In genomic region chr13:95604288-95604687, GRCm38 (mm10) we compare ENCODE assay signal across 20 mouse cellular contexts.
"Had no signal": no experiment of that assay in that cellular context is flagged by ENCODE, and none has a peak within 500 bp of the region (broad histone marks: within the 10 kb centered on the region; RNA-seq: fewer than 3 reads in every experiment).

No protein-coding gene starts in this region.

- H3K9ac ChIP-seq: liver, embryonic 13.5 days; midbrain, embryonic 13.5 days; neural tube, embryonic 13.5 days; stomach, embryonic 15.5 days had no signal

- H3K27me3 ChIP-seq: liver, embryonic 13.5 days; midbrain, embryonic 13.5 days; neural tube, embryonic 13.5 days; stomach, embryonic 15.5 days had no signal

- H3K4me2 ChIP-seq: liver, embryonic 13.5 days; midbrain, embryonic 13.5 days; neural tube, embryonic 13.5 days; stomach, embryonic 15.5 days had no signal

- DNase-seq: kidney, postnatal 25 days; layer of hippocampus, adult 9-11 months; liver, embryonic 13.5 days; lung, adult 2 months; lung, postnatal 14 days; lung, postnatal 4 days; retina, postnatal 1 day; right cerebral cortex, postnatal 25 days; spleen, adult 18-20 months; thymus, adult 2 months; thymus, postnatal 14 days; thymus, postnatal 4 days had no signal

- H3K9me3 ChIP-seq: liver, embryonic 13.5 days; midbrain, embryonic 13.5 days; neural tube, embryonic 13.5 days; stomach, embryonic 15.5 days had no signal

- ATAC-seq: midbrain, embryonic 13.5 days; midbrain, embryonic 16.5 days had no signal

- H3K4me1 ChIP-seq: midbrain, embryonic 13.5 days; neural tube, embryonic 13.5 days; stomach, embryonic 15.5 days had no signal

- H3K4me3 ChIP-seq: layer of hippocampus, adult 2 months; liver, embryonic 13.5 days; midbrain, embryonic 10.5 days; midbrain, embryonic 13.5 days; myocyte; neural tube, embryonic 13.5 days; stomach, embryonic 15.5 days had no signal

- H3K27ac ChIP-seq: kidney, postnatal 0 days; layer of hippocampus, adult 2 months; liver, embryonic 13.5 days; midbrain, embryonic 10.5 days; midbrain, embryonic 13.5 days; neural tube, embryonic 13.5 days; stomach, embryonic 15.5 days had no signal
